Mouse (Mus musculus) midbrain, embryonic 16.5 days (tissue): ENCODE results near the gene Polr3h. TPM values are rescaled to one million over a fixed set of nuclear protein-coding genes. Genes with fewer than 3 reads are reported as not detected.

Experiments used
- ATAC-seq: fragments of 200-750 bp; cut with Nextera tagmentation; 2 replicates; pipeline ENCODE4 v1.8.0; 2017; ENCODE audit warnings: moderate TSS enrichment
- H3K27ac ChIP-seq: fragments of 300-500 bp; sonication (generic); 2 replicates; pipeline ENCODE4 v1.5.1; 2014; ENCODE audit warnings: mild to moderate bottlenecking, low read length, mixed read lengths
- H3K27me3 ChIP-seq: fragments of 300-500 bp; sonication (generic); 2 replicates; pipeline ENCODE4 v1.6.1; 2014; ENCODE audit warnings: low read depth, low read length, mixed read lengths; ENCODE audit not compliant: control insufficient read depth, insufficient read depth
- H3K36me3 ChIP-seq: fragments of 300-500 bp; sonication (generic); 2 replicates; pipeline ENCODE4 v1.6.1; 2014; ENCODE audit warnings: mild to moderate bottlenecking, low read length, moderate library complexity, mixed read lengths; ENCODE audit not compliant: control insufficient read depth, insufficient read depth
- H3K4me1 ChIP-seq: fragments of 300-500 bp; sonication (generic); 2 replicates; pipeline ENCODE4 v1.6.1; 2014; ENCODE audit warnings: mild to moderate bottlenecking, low read length, mixed read lengths; ENCODE audit not compliant: control insufficient read depth, insufficient read depth
- H3K4me2 ChIP-seq: fragments of 300-500 bp; sonication (generic); 2 replicates; pipeline ENCODE4 v1.6.1; 2014; ENCODE audit warnings: mild to moderate bottlenecking, low read length, mixed read lengths
- H3K4me3 ChIP-seq: fragments of 300-500 bp; sonication (generic); 2 replicates; pipeline ENCODE4 v1.5.1; 2014; ENCODE audit warnings: low read depth, mild to moderate bottlenecking, low read length, moderate library complexity, mixed read lengths
- H3K9ac ChIP-seq: fragments of 300-500 bp; sonication (generic); 2 replicates; pipeline ENCODE4 v1.6.1; 2014; ENCODE audit warnings: low read depth, low read length, mixed read lengths
- H3K9me3 ChIP-seq: fragments of 300-500 bp; sonication (generic); replicated peaks from 2 replicates; pipeline ENCODE4 v1.6.1; 2014; ENCODE audit warnings: mild to moderate bottlenecking, low read length, mixed read lengths; ENCODE audit not compliant: control insufficient read depth, poor library complexity, severe bottlenecking
- WGBS: fragments of 180-500 bp; shearing (Covaris S2); extraction: QIAGEN DNeasy Blood & Tissue Kit; methylation state at CpG from one replicate; pipeline ENCODE4 v1.1.7; 2014; 5-methylcytosine and 5-hydroxymethylcytosine counted together
- polyA plus RNA-seq: library from polyadenylated mRNA; unstranded; fragments of >200 nt; fragmentation: Nextera tagmentation; extraction: Ambion mirVana; gene quantifications from 2 replicates; pipeline ENCODE4 v1.2.1, GENCODE M21; 2015

The Polr3h gene
- polyA plus RNA-seq, 1 experiment from 2014 or later, result 77.2 TPM

DNA sequence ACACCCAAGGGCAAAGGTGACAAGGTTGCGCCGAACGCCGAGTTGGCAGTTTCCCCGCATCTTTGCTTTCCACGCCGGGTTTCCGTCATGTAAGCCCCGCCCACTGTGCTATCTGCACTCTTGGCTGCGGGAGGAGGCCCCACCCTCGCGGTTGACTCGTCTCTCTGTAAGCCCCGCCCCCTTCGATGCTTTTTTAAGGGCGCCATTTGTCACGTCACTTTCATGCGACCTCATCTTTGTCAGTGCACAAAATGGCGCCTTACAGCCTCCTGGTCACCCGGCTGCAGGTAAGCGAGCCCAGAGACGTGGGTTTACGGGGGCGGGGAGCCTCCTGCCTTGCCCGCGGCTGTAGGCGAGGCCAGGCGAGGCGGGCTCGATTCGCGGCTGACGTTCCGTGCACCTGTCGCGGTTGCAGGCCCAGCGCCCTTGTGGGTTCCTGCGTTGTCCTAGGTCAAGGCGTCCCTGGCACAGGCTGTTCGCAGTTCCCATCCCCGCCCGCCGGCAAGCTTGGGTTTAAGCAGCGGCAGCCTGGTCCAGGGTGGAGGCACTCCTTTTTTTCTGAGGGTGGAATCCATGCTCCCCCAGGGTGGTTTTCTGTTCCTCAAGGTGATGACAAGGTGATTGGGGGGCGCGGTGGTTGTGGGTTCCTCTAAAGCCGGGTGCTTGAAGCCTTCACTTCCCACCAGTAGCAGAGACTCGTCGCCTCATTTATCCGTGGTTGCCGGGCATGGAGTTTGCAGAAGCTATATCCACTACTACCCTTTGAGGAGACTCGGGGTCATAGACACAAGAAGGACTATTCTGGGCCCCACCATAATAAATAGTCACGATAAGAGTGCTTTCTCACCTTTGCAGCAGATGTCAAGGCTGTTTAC lies 53.5 kb downstream of the Polr3h start, which contains the start of gene Aco2:
Aco2 (plus strand) TSS at position 48 of the 875 bp plus-strand sequence.
- H3K9ac ChIP-seq, result peak within 1 kb of the TSS; percentile 83
- peak within 1 kb of the TSS; percentile 74 for H3K4me3 ChIP-seq
- WGBS, result under 1% methylated on average over 53 of the region's 53 CpGs
- peak; percentile 81 for ATAC-seq
- H3K9me3 ChIP-seq, result no peaks in the 10 kb centered on the region
- H3K27ac ChIP-seq, result peak within 1 kb of the TSS; percentile 94
- peaks cover 20% of the 10 kb centered on the region for H3K36me3 ChIP-seq
- no peaks in the 10 kb centered on the region for H3K27me3 ChIP-seq
- peaks cover 25% of the 10 kb centered on the region for H3K4me1 ChIP-seq
- H3K4me2 ChIP-seq, result peak within 1 kb of the TSS; percentile 86

DNA sequence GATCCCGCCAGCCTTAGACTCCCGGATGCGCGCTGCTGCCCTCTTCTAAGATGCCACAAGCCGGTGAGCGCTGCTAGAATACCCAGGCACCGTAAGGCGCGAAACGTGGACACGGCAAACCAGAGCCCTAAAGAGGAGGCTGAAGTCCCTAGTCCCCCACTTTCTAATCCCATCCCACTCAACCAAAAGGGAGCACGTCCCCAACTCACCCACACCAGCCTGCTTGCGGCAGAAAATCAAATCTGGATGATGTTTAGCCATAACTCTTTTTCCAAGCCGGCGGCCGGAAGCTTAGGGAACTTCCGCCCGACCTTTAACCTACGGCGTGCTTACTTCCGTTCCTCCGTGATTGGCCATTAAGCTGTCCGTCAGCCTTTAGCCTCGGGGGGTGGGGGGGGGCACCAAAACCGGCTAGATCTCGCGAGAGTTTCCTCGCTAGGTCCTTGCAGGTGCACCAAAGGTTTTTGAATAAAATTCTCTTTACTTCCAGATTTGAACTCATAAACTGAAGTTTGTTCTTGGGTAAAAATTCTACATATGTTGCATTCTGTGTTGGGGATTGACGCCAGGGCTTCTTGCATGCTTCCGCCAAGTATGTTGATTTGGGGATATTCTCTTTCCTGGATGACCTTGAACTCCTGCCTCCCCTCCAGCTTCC lies 54.3 kb downstream of the Polr3h start, which contains the start of gene Phf5a:
Phf5a (minus strand) TSS at position 308 of the 658 bp plus-strand sequence.
- Histone ChIP-seq H3K27me3 (no peaks in the 10 kb centered on the region), H3K36me3 (peaks cover 25% of the 10 kb centered on the region), H3K9me3 (no peaks in the 10 kb centered on the region), H3K4me3 (peak within 1 kb of the TSS; percentile 74), H3K4me2 (peak within 1 kb of the TSS; percentile 86), H3K27ac (peak within 1 kb of the TSS; percentile 94), H3K9ac (peak within 1 kb of the TSS; percentile 83), H3K4me1 (peaks cover 25% of the 10 kb centered on the region)
- ATAC-seq, result peak; percentile 86
- WGBS, result under 1% methylated on average over 30 of the region's 30 CpGs

GRCm38 (mm10) chr15:81869985-81870384 lies 56.1 kb downstream of the Polr3h start:
- no peak overlapping the region for H3K9ac ChIP-seq
- H3K4me1 ChIP-seq, result peaks cover 22% of the 10 kb centered on the region
- peaks cover 25% of the 10 kb centered on the region for H3K36me3 ChIP-seq
- WGBS, result 99% methylated on average over 5 of the region's 5 CpGs
- ATAC-seq, result no peak
- no peak overlapping the region for H3K4me2 ChIP-seq
- no peaks in the 10 kb centered on the region for H3K9me3 ChIP-seq
- no peak overlapping the region for H3K4me3 ChIP-seq
- no peak overlapping the region for H3K27ac ChIP-seq
- H3K27me3 ChIP-seq, result no peaks in the 10 kb centered on the region

- H3K9ac ChIP-seq, result no peak overlapping the region
- no peak overlapping the region for H3K27ac ChIP-seq
- 96% methylated on average over 7 of the region's 7 CpGs for WGBS
- no peak for ATAC-seq
- H3K27me3 ChIP-seq, result no peaks in the 10 kb centered on the region
- no peak overlapping the region for H3K4me2 ChIP-seq
- peaks cover 19% of the 10 kb centered on the region for H3K36me3 ChIP-seq
- H3K4me1 ChIP-seq, result no peaks in the 10 kb centered on the region
- H3K9me3 ChIP-seq, result no peaks in the 10 kb centered on the region
- H3K4me3 ChIP-seq, result no peak overlapping the region
Measured at GRCm38 (mm10) chr15:81864238-81864637, 61.8 kb downstream of the Polr3h start.

- no peak overlapping the region for H3K9ac ChIP-seq
- no peaks in the 10 kb centered on the region; the same call in 1 of the 2 replicates for H3K36me3 ChIP-seq
- 45% methylated on average over 8 of the region's 8 CpGs for whole genome bisulfite sequencing
- no peaks in the 10 kb centered on the region for H3K9me3 ChIP-seq
- H3K4me3 ChIP-seq, result no peak overlapping the region
- H3K27me3 ChIP-seq, result no peaks in the 10 kb centered on the region
- H3K4me2 ChIP-seq, result peak overlapping the region; percentile 31; the same call in 1 of the 2 replicates
- ATAC-seq, result no peak
- H3K27ac ChIP-seq, result peak overlapping the region; percentile 84
- H3K4me1 ChIP-seq, result peaks cover 10% of the 10 kb centered on the region
Measured at GRCm38 (mm10) chr15:81860471-81861135, 65.4 kb downstream of the Polr3h start.

DNA sequence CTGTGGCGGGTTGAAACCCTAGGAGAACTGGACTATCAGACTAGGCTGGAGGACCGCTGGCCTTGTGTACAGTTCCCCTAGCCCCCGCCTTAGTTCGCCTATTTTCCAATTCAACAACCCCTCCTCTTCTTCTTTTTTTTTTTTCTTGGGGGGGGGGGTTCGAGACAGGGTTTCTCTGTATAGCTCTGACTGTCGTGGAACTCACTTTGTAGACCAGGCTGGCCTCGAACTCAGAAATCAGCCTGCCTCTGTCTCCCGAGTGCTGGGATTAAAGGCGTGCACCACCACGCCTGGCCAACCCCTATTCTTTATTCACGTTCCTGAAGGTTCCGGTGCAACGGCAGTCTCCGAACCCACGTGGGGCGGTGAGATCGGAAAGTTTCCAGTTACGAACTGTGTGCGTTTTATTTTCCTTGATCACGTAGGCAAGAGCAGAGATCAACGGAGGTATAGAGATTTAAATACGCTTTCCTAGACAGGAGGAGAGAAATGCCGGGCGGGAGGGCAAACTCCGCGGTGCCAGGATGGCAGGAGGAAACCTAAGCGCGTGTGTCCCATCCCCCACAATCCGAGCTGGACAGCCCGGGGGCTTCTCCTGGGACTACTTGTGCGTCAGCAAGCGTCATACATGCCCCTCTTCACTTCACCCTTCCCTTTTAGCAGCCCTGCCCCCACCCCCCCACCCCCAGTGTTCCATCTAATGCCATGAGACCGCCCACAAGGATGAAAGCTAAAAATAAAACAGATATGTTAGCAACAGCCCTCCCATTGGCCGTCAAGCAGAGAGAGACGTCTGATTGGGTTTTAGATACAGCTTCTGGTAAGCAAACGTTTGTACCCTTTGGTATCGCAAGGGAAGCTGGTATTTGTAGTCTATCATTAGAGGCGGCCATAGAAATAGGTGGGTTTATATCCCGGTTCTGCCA lies 66.4 kb downstream of the Polr3h start:
- H3K27ac ChIP-seq, result peak overlapping the region; percentile 84
- peak overlapping the region; percentile 62 for H3K4me2 ChIP-seq
- H3K4me3 ChIP-seq, result peak overlapping the region; percentile 82
- peak overlapping the region; percentile 82 for H3K9ac ChIP-seq
- H3K27me3 ChIP-seq, result no peaks in the 10 kb centered on the region
- H3K4me1 ChIP-seq, result peaks cover 13% of the 10 kb centered on the region
- H3K9me3 ChIP-seq, result no peaks in the 10 kb centered on the region
- H3K36me3 ChIP-seq, result no peaks in the 10 kb centered on the region
- WGBS, result under 1% methylated on average over 39 of the region's 39 CpGs
- ATAC-seq, result peak; percentile 82

GRCm38 (mm10) chr15:81858517-81859329 lies 67.3 kb downstream of the Polr3h start, which contains the start of gene Tob2:
Gene Tob2, minus strand, starts transcription at chr15:81858796.
- peak within 1 kb of the TSS; percentile 62 for H3K4me2 ChIP-seq
- peaks cover 13% of the 10 kb centered on the region for H3K4me1 ChIP-seq
- no peaks in the 10 kb centered on the region for H3K9me3 ChIP-seq
- H3K4me3 ChIP-seq, result peak within 1 kb of the TSS; percentile 82
- H3K36me3 ChIP-seq, result no peaks in the 10 kb centered on the region
- WGBS, result under 1% methylated on average over 44 of the region's 44 CpGs
- peak; percentile 13 for ATAC-seq
- no peaks in the 10 kb centered on the region for H3K27me3 ChIP-seq
- peak within 1 kb of the TSS; percentile 82 for H3K9ac ChIP-seq
- peak within 1 kb of the TSS; percentile 84 for H3K27ac ChIP-seq
